Mouse (Mus musculus): ENCODE data around the gene Zfp423. TPM values are rescaled to one million over a fixed set of nuclear protein-coding genes. Genes with fewer than 3 reads are reported as not detected.

The Zfp423 gene
- polyA plus RNA-seq, 1 experiment from 2014 or later = 10.4 TPM

- Histone ChIP-seq H3K27ac (peak overlapping the region; percentile 82), H3K9me3 (no peaks in the 10 kb centered on the region), H3K4me1 (peaks cover 26% of the 10 kb centered on the region), H3K36me3 (no peaks in the 10 kb centered on the region), H3K27me3 (ENCODE audit: insufficient read depth, poor library complexity, severe bottlenecking) (no peaks in the 10 kb centered on the region), H3K4me3 (no peak overlapping the region)
- 51% methylated on average over 4 of the region's 4 CpGs for WGBS
- DNase-seq (ENCODE audit: low spot score) = no peak
Observed at GRCm38 (mm10) chr8:87734902-87735301, 224.5 kb downstream of the Zfp423 start.

DNA sequence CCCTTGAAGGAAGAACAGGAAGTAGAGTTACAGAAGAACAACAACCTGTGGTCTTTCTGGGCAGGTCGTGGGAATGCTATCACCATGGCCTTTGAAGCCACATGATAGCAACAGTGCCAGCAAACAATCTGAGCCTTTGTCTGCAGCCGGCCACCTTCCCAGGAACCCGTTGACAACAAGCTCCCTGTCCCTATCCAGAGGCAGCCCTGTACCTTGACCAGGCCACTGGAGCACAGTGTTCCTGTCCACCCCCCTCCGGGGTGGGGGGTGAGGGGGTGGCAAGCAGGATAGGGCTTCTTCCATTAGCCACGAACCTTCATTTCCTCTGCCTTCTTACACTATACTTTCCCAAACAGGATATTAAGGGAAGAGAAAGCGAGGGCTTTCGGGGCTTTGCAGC is 224.9 kb downstream of the Zfp423 start:
- H3K4me3 ChIP-seq = no peak overlapping the region
- no peaks in the 10 kb centered on the region for H3K9me3 ChIP-seq
- DNase-seq (ENCODE audit: low spot score) = peak; percentile 81
- peaks cover 26% of the 10 kb centered on the region for H3K4me1 ChIP-seq
- WGBS = 41% methylated on average over 7 of the region's 7 CpGs
- H3K36me3 ChIP-seq = no peaks in the 10 kb centered on the region
- H3K27ac ChIP-seq = peak overlapping the region; percentile 82
- H3K27me3 ChIP-seq (ENCODE audit: insufficient read depth, poor library complexity, severe bottlenecking) = no peaks in the 10 kb centered on the region

DNA sequence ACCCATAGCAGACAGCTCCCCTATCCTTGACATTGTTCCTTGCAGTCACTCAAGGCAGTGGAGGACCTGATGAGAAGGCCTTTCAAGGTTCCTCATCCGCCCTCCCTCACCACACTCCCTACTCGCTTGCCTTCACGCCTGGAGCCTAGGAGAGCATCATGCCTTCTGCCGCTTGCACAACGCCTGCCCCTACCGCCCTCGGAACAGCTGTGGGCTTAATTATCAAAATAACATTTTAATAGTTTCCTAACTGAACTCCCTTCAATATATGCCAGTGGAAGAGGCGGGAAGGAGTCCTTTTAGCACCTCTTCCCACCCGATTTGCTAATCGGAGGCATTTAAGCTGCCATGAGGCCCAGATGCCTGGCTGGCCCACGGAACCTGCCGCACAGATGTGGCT is 228.3 kb downstream of the Zfp423 start:
- no peaks in the 10 kb centered on the region for H3K27me3 ChIP-seq (ENCODE audit: insufficient read depth, poor library complexity, severe bottlenecking)
- H3K4me1 ChIP-seq = peaks cover 53% of the 10 kb centered on the region
- H3K9me3 ChIP-seq = no peaks in the 10 kb centered on the region
- H3K4me3 ChIP-seq = no peak overlapping the region
- H3K36me3 ChIP-seq = no peaks in the 10 kb centered on the region
- H3K27ac ChIP-seq = no peak overlapping the region
- 93% methylated on average over 12 of the region's 12 CpGs for WGBS
- DNase-seq (ENCODE audit: low spot score) = no peak

DNA sequence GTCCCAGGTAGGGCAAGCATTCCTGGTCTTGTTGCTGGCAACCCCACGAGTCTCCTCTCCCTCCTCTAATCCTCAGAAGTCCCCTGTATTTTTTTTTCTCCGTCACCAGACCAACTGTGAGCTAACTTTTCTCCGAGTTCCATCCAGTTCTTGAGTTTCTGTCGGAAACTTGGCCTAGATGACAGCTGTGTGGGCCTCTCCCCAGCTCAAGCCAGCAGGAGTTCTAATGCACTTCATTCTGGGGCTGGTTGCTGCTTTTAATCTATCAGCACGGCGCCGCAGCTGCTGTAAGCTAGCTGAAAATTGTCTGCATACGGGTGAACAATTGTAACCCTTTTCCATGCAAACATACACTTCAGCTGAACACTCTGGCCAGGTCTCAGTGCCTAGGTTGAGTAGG is 236.4 kb downstream of the Zfp423 start:
- Histone ChIP-seq H3K4me3 (no peak overlapping the region), H3K27ac (no peak overlapping the region), H3K9me3 (no peaks in the 10 kb centered on the region), H3K27me3 (ENCODE audit: insufficient read depth, poor library complexity, severe bottlenecking) (no peaks in the 10 kb centered on the region), H3K36me3 (no peaks in the 10 kb centered on the region), H3K4me1 (peaks cover 20% of the 10 kb centered on the region)
- WGBS = 61% methylated on average over 8 of the region's 8 CpGs
- no peak for DNase-seq (ENCODE audit: low spot score)

- H3K27me3 ChIP-seq (ENCODE audit: insufficient read depth, poor library complexity, severe bottlenecking) = no peaks in the 10 kb centered on the region
- DNase-seq (ENCODE audit: low spot score) = no peak
- H3K9me3 ChIP-seq = no peaks in the 10 kb centered on the region
- peaks cover 16% of the 10 kb centered on the region for H3K4me1 ChIP-seq
- H3K4me3 ChIP-seq = no peak overlapping the region
- no peaks in the 10 kb centered on the region for H3K36me3 ChIP-seq
- 77% methylated on average over 27 of the region's 27 CpGs for WGBS
- 0 out of 2 replicates have a peak overlapping the region, but pooled peaks have one; percentile 23 for H3K27ac ChIP-seq
Observed at GRCm38 (mm10) chr8:87719137-87719815, 240.1 kb downstream of the Zfp423 start.

GRCm38 (mm10) chr8:87717445-87717844 is 241.9 kb downstream of the Zfp423 start:
- 89% methylated on average over 5 of the region's 5 CpGs for WGBS

DNA sequence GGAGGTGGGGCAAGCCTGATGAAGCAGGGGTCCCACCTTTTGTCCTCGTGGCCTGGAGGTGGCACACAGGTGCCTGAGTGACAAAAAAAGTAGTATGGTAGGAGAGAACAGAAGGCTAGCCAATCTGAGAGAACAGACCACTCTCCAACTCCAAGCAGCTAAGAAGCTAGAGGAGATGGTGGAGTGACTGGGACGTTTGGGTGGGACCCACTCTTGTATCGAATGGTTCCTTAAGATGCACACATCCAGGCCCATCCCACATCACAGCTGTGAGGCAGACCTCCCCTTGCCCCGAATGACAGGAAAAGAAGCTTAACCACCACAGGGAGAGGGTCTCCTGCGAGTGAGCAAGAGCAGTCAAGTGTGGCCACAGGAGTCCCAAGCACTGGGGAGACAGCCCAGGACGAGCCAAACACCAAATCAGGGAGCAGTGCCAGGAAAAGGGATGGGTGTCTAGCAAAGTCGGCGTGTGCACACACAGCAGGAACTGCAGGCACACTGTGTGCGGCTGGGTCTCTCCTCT is 242.6 kb downstream of the Zfp423 start:
- Histone ChIP-seq H3K4me1 (peaks cover 12% of the 10 kb centered on the region), H3K27ac (peak overlapping the region; percentile 72), H3K9me3 (no peaks in the 10 kb centered on the region), H3K27me3 (ENCODE audit: insufficient read depth, poor library complexity, severe bottlenecking) (no peaks in the 10 kb centered on the region), H3K36me3 (no peaks in the 10 kb centered on the region), H3K4me3 (peak overlapping the region; percentile 49)
- DNase-seq (ENCODE audit: low spot score) = no peak
- WGBS = 23% methylated on average over 9 of the region's 9 CpGs

More at GRCm38 (mm10) chr8:87717445-87717844, 241.9 kb downstream of the Zfp423 start:
- Histone ChIP-seq H3K4me3 (no peak overlapping the region), H3K27me3 (ENCODE audit: insufficient read depth, poor library complexity, severe bottlenecking) (no peaks in the 10 kb centered on the region), H3K9me3 (no peaks in the 10 kb centered on the region), H3K27ac (no peak overlapping the region), H3K36me3 (no peaks in the 10 kb centered on the region), H3K4me1 (peaks cover 12% of the 10 kb centered on the region)
- DNase-seq (ENCODE audit: low spot score) = no peak

DNA sequence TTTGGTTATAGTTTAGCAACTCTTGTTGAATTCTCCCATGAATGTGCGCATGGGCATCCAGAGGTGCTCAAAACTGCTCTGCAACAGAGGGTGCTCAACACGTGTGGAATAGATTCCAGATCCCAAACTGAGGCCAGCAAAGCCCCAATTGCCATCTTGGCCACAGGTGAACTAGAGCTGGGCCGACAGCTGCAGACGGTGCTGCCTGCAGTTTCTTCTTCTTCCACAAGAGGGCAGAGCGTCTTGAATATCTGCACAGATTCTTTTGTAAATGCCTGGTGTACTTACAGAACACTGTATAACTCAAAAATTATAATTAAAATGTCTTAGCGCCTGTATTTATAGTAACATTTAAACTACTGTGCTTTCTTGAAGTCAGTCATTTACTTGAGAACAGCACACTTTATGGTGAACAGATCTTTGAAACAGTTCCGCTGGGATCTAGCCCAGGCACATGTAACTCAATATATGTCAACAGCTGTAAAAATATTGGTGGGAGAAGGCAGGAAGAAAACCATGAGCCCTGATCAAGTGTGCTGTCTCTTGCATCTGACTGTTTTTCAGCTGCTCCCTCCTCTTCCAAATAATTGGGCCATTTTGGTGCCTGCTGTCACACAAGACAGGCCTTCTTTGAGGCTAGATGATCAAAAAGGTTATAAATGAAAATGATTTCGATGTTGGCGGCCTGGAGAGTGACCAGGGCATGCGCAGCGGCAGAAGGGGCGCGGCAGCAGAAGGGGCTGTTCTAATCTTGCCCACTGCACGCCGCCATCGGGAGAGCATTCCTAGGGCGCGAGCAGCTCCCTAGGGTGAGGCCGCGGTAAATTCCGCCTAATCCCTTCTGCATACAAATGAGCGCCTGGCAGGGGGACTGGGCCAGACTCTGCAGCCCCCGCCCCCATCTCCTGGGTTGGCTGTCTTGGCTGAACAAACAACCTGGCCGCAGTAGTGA is 243.4 kb downstream of the Zfp423 start:
- Histone ChIP-seq H3K27me3 (ENCODE audit: insufficient read depth, poor library complexity, severe bottlenecking) (no peaks in the 10 kb centered on the region), H3K4me3 (peak overlapping the region; percentile 49), H3K4me1 (peaks cover 12% of the 10 kb centered on the region), H3K27ac (peak overlapping the region; percentile 72), H3K9me3 (no peaks in the 10 kb centered on the region), H3K36me3 (no peaks in the 10 kb centered on the region)
- 7% methylated on average over 24 of the region's 24 CpGs for WGBS
- no peak for DNase-seq (ENCODE audit: low spot score)

DNA sequence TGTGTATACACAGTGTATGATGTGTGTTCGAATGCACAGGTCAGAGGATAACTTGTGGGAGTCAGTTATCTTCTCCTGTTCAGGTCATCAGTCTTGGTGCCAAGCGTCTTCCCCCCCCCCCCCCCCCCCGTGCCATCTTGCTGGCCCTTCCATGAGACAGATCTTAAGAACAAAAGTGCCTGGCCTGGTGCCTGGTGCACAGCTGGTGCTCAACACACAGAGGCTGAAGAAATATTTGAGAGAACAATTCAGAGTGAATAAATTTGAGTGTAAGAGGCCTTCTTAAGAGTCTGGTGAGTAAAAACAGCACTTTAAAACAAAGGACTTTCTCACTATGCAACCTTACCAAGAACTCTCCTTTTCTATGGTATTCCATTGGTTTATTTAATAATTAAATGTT is 245.4 kb downstream of the Zfp423 start:
- H3K9me3 ChIP-seq = no peaks in the 10 kb centered on the region
- H3K27me3 ChIP-seq (ENCODE audit: insufficient read depth, poor library complexity, severe bottlenecking) = no peaks in the 10 kb centered on the region
- no peak for DNase-seq (ENCODE audit: low spot score)
- H3K4me1 ChIP-seq = peaks cover 12% of the 10 kb centered on the region
- no peaks in the 10 kb centered on the region for H3K36me3 ChIP-seq
- no peak overlapping the region for H3K4me3 ChIP-seq
- no peak overlapping the region for H3K27ac ChIP-seq
- WGBS = 65% methylated on average over 3 of the region's 3 CpGs

GRCm38 (mm10) chr8:87711955-87712354 is 247.4 kb downstream of the Zfp423 start:
- WGBS = 69% methylated on average over 6 of the region's 6 CpGs
- DNase-seq (ENCODE audit: low spot score) = no peak
- Histone ChIP-seq H3K4me3 (no peak overlapping the region), H3K4me1 (peaks cover 14% of the 10 kb centered on the region), H3K27me3 (ENCODE audit: insufficient read depth, poor library complexity, severe bottlenecking) (peaks cover 7% of the 10 kb centered on the region; the same call in 1 of the 2 replicates), H3K9me3 (no peaks in the 10 kb centered on the region), H3K27ac (no peak overlapping the region), H3K36me3 (no peaks in the 10 kb centered on the region)

- Histone ChIP-seq H3K27ac (no peak overlapping the region), H3K27me3 (ENCODE audit: insufficient read depth, poor library complexity, severe bottlenecking) (peaks cover 8% of the 10 kb centered on the region; the same call in 1 of the 2 replicates), H3K4me1 (peaks cover 14% of the 10 kb centered on the region), H3K36me3 (no peaks in the 10 kb centered on the region), H3K4me3 (no peak overlapping the region), H3K9me3 (no peaks in the 10 kb centered on the region)
- no peak for DNase-seq (ENCODE audit: low spot score)
- 28% methylated on average over 11 of the region's 11 CpGs for WGBS
Observed at GRCm38 (mm10) chr8:87708127-87708637, 251.2 kb downstream of the Zfp423 start.

- H3K4me1 ChIP-seq = peaks cover 23% of the 10 kb centered on the region
- H3K36me3 ChIP-seq = no peaks in the 10 kb centered on the region
- no peak overlapping the region for H3K4me3 ChIP-seq
- 78% methylated on average over 17 of the region's 17 CpGs for WGBS
- peaks cover 12% of the 10 kb centered on the region; the same call in 1 of the 2 replicates for H3K27me3 ChIP-seq (ENCODE audit: insufficient read depth, poor library complexity, severe bottlenecking)
- H3K9me3 ChIP-seq = no peaks in the 10 kb centered on the region
- no peak for DNase-seq (ENCODE audit: low spot score)
- no peak overlapping the region for H3K27ac ChIP-seq
Observed at GRCm38 (mm10) chr8:87707176-87707575, 252.2 kb downstream of the Zfp423 start.

- Histone ChIP-seq H3K27ac (no peak overlapping the region), H3K9me3 (no peaks in the 10 kb centered on the region), H3K27me3 (ENCODE audit: insufficient read depth, poor library complexity, severe bottlenecking) (peaks cover 12% of the 10 kb centered on the region; the same call in 1 of the 2 replicates), H3K36me3 (no peaks in the 10 kb centered on the region), H3K4me3 (no peak overlapping the region), H3K4me1 (peaks cover 36% of the 10 kb centered on the region)
- no peak for DNase-seq (ENCODE audit: low spot score)
- WGBS = 94% methylated on average over 3 of the region's 3 CpGs
Observed at GRCm38 (mm10) chr8:87704756-87705155, 254.6 kb downstream of the Zfp423 start.

All from heart, embryonic 10.5 days (tissue).